In genomic region chr19:21780663-21781062, GRCm38 (mm10) we compare ENCODE assay signal across 10 mouse cellular contexts. TPM values are rescaled to one million over a fixed set of nuclear protein-coding genes. Genes with fewer than 3 reads are reported as not detected.
DNase-seq lines count a peak whose midpoint lies in the region; ATAC-seq and TF ChIP-seq lines count a peak whose summit lies in the region.
"Had no signal": no experiment of that assay in that cellular context is flagged by ENCODE, and none has a peak within 500 bp of the region (broad histone marks: within the 10 kb centered on the region; RNA-seq: fewer than 3 reads in every experiment).

No protein-coding gene starts in this region.

- H3K9ac ChIP-seq in embryonic facial prominence, embryonic 14.5 days (ENCODE audit: low read depth, low read length) = no peak overlapping the region
- no peak overlapping the region for H3K9ac ChIP-seq in kidney, embryonic 15.5 days
- H3K9ac ChIP-seq in midbrain, embryonic 11.5 days (ENCODE audit: low read length) = peak overlapping the region; percentile 93
- H3K9ac ChIP-seq: liver, embryonic 14.5 days had no signal

- H3K27ac ChIP-seq in cerebellum, adult 2 months (ENCODE audit: insufficient read depth, low read length) = no peak overlapping the region
- no peak overlapping the region; the same call in 1 of the 2 replicates for H3K27ac ChIP-seq in embryonic facial prominence, embryonic 14.5 days (replicated peaks; ENCODE audit: low read depth, low read length)
- no peak overlapping the region for H3K27ac ChIP-seq in kidney, embryonic 15.5 days
- H3K27ac ChIP-seq in midbrain, embryonic 11.5 days (ENCODE audit: low read depth, low read length) = peak overlapping the region; percentile 37; the same call in 1 of the 2 replicates
- H3K27ac ChIP-seq: liver, embryonic 14.5 days had no signal

- peak overlapping the region; percentile 56 for H3K4me2 ChIP-seq in embryonic facial prominence, embryonic 14.5 days (ENCODE audit: low read depth, low read length)
- H3K4me2 ChIP-seq in kidney, embryonic 15.5 days = peak overlapping the region; percentile 67
- H3K4me2 ChIP-seq in midbrain, embryonic 11.5 days = peak overlapping the region; percentile 74

- no peak for ATAC-seq in embryonic facial prominence, embryonic 14.5 days (ENCODE audit: low read depth)
- ATAC-seq in kidney, embryonic 15.5 days (replicated peaks; ENCODE audit: low FRiP score) = no peak
- no peak for ATAC-seq in midbrain, embryonic 11.5 days (ENCODE audit: low FRiP score)
- ATAC-seq in granulocyte monocyte progenitor cell, adult 5-6 weeks (replicated peaks; ENCODE audit: poor library complexity, severe bottlenecking) = no peak

- no peak for TF ChIP-seq CTCF in cerebellum, adult 2 months (IDR thresholded peaks at IDR 0.05; ENCODE audit: borderline replicate concordance, insufficient read depth, low read depth, low read length)

- 31% methylated on average over 8 of the region's 8 CpGs for WGBS in cerebellum, adult 2 months
- 42% methylated on average over 8 of the region's 8 CpGs for WGBS in embryonic facial prominence, embryonic 14.5 days
- 46% methylated on average over 8 of the region's 8 CpGs for WGBS in kidney, embryonic 15.5 days
- WGBS in midbrain, embryonic 11.5 days = 25% methylated on average over 8 of the region's 8 CpGs

- H3K36me3 ChIP-seq in embryonic facial prominence, embryonic 14.5 days (ENCODE audit: control insufficient read depth, insufficient read depth, low read length) = no peaks in the 10 kb centered on the region
- no peaks in the 10 kb centered on the region for H3K36me3 ChIP-seq in kidney, embryonic 15.5 days
- H3K36me3 ChIP-seq in midbrain, embryonic 11.5 days (ENCODE audit: control insufficient read depth, insufficient read depth, low read length) = no peaks in the 10 kb centered on the region

- H3K9me3 ChIP-seq in embryonic facial prominence, embryonic 14.5 days (ENCODE audit: control insufficient read depth, low read length) = no peaks in the 10 kb centered on the region
- no peaks in the 10 kb centered on the region for H3K9me3 ChIP-seq in kidney, embryonic 15.5 days (replicated peaks)
- no peaks in the 10 kb centered on the region for H3K9me3 ChIP-seq in midbrain, embryonic 11.5 days (ENCODE audit: control insufficient read depth, low read length)

- H3K4me1 ChIP-seq in cerebellum, adult 2 months (ENCODE audit: control insufficient read depth, insufficient read depth, low read length) = peaks cover 10% of the 10 kb centered on the region
- H3K4me1 ChIP-seq in embryonic facial prominence, embryonic 14.5 days (ENCODE audit: control insufficient read depth, insufficient read depth, low read length) = peaks cover 38% of the 10 kb centered on the region
- peaks cover 67% of the 10 kb centered on the region for H3K4me1 ChIP-seq in kidney, embryonic 15.5 days
- peaks cover 49% of the 10 kb centered on the region for H3K4me1 ChIP-seq in midbrain, embryonic 11.5 days (ENCODE audit: control insufficient read depth, insufficient read depth, low read length)

- H3K4me3 ChIP-seq in cerebellum, adult 2 months (replicated peaks; ENCODE audit: insufficient read depth, low read depth, low read length) = peak overlapping the region; percentile 28
- peak overlapping the region; percentile 72 for H3K4me3 ChIP-seq in embryonic facial prominence, embryonic 14.5 days (ENCODE audit: low read depth, low read length)
- peak overlapping the region; percentile 91 for H3K4me3 ChIP-seq in kidney, embryonic 15.5 days (replicated peaks)
- peak overlapping the region; percentile 79 for H3K4me3 ChIP-seq in midbrain, embryonic 11.5 days (ENCODE audit: low read depth, low read length)

- H3K27me3 ChIP-seq in cerebellum, adult 2 months (ENCODE audit: control insufficient read depth, insufficient read depth, low read length) = no peaks in the 10 kb centered on the region
- H3K27me3 ChIP-seq in embryonic facial prominence, embryonic 14.5 days (replicated peaks; ENCODE audit: control insufficient read depth, insufficient read depth, low read length) = no peaks in the 10 kb centered on the region
- no peaks in the 10 kb centered on the region for H3K27me3 ChIP-seq in kidney, embryonic 15.5 days
- no peaks in the 10 kb centered on the region for H3K27me3 ChIP-seq in midbrain, embryonic 11.5 days (ENCODE audit: control insufficient read depth, insufficient read depth, low read length)

- TF ChIP-seq POLR2A in cerebellum, adult 2 months (IDR thresholded peaks at IDR 0.05; ENCODE audit: borderline replicate concordance, insufficient read depth, low read length) = no peak

- DNase-seq in cerebellum, adult 2 months = no peak
- no peak for DNase-seq in cerebellum, adult 8-10 months
- DNase-seq in embryonic facial prominence, embryonic 14.5 days (ENCODE audit: low spot score) = peak; percentile 55
- DNase-seq in midbrain, embryonic 11.5 days (ENCODE audit: low spot score, missing footprints) = no peak
- DNase-seq in right cerebral cortex, postnatal 36 days (ENCODE audit: low spot score in 2 of 2) = no peak
- no peak for DNase-seq in gastrocnemius, postnatal 10 days
- DNase-seq: B cell, adult 2 months had no signal

RNA-seq across cellular contexts. Expression of gene Cemip2, which starts 2.5 kb away (rescaled TPM):
- polyA plus RNA-seq in cerebellum, adult 2 months (2012; rRNA removed) = 9.9 and 11.0 TPM in 2 replicates
- 33.8 and 34.7 TPM in 2 replicates for polyA plus RNA-seq in embryonic facial prominence, embryonic 14.5 days (2014; fragmentation: Nextera tagmentation; extraction: Ambion mirVana)
- polyA plus RNA-seq in kidney, embryonic 15.5 days (2015; fragmentation: Nextera tagmentation; extraction: Ambion mirVana) = 23.8 and 24.5 TPM in 2 replicates
- polyA plus RNA-seq in midbrain, embryonic 11.5 days (2014; fragmentation: Nextera tagmentation; extraction: Ambion mirVana) = 83.7 and 86.7 TPM in 2 replicates
- 10 to 100 TPM; 10.5 to 14.6 TPM for total RNA-seq in gastrocnemius, postnatal 10 days (2021)
- total RNA-seq in granulocyte monocyte progenitor cell, adult 5-6 weeks (2014; fragmentation: Nextera tagmentation) = 10.1 and 13.9 TPM in 2 replicates
- total RNA-seq in granulocyte monocyte progenitor cell, adult 5-6 weeks (2017) = 24.0 and 24.5 TPM in 2 replicates

Comparison
In these comparisons a context has a peak if more than half of its experiments do, and no peak if none do; other contexts are left out.
1. H3K4me3 ChIP-seq: peak in every context shown above with its lines; median percentile 91 in kidney, embryonic 15.5 days; 79 in midbrain, embryonic 11.5 days; 72 in embryonic facial prominence, embryonic 14.5 days; 28 in cerebellum, adult 2 months.